Comparison of ENCODE assay signal across 16 mouse cellular contexts in genomic region chr8:118028061-118028850, GRCm38 (mm10).
DNase-seq lines count a peak whose midpoint lies in the region; ATAC-seq lines count a peak whose summit lies in the region.
"Had no signal": no experiment of that assay in that cellular context is flagged by ENCODE, and none has a peak within 500 bp of the region (broad histone marks: within the 10 kb centered on the region; RNA-seq: fewer than 3 reads in every experiment).

No protein-coding gene starts in this region.

- DNase-seq in ES-CJ7 (ENCODE audit: low read depth, low spot score) (peak; percentile 50), R1 (ENCODE audit: low read depth, low spot score) (peak; percentile 59)
- DNase-seq in layer of hippocampus, adult 8-10 months (ENCODE audit: low spot score in 2 of 2), result peak; percentile 54 to 71
- peak; percentile 59 to 68 for DNase-seq in right cerebral cortex, adult 2 months (ENCODE audit: low spot score in 2 of 2)
- DNase-seq in cerebellum, postnatal 14 days, result no peak
- DNase-seq in thymus, postnatal 14 days, result no peak
- DNase-seq: cerebellum, adult 11-12 months; cerebellum, postnatal 36 days; gastrocnemius, postnatal 10 days; heart, postnatal 14 days; kidney, adult 11 months; lung, adult 2 months; thymus, postnatal 4 days had no signal

- no peak for ATAC-seq in megakaryocyte progenitor cell, adult 5-6 weeks (replicated peaks; ENCODE audit: poor library complexity)
- no peak for ATAC-seq in erythroblast, adult 5-6 weeks (replicated peaks; ENCODE audit: low FRiP score, poor library complexity, severe bottlenecking)
- ATAC-seq: forebrain, embryonic 15.5 days had no signal

Comparison
In these comparisons a context has a peak if more than half of its experiments do, and no peak if none do; other contexts are left out.
1. DNase-seq: peak in ES-CJ7 (single experiment), R1 (single experiment), layer of hippocampus, adult 8-10 months (2 of 2) and right cerebral cortex, adult 2 months (2 of 2); none in cerebellum, postnatal 14 days (0 of 2) and thymus, postnatal 14 days (single experiment).